Mouse (Mus musculus) urinary bladder, adult 18-20 months (tissue): ENCODE data around the gene Wdr6.
A peak's percentile ranks its signal among the peaks of the same experiment; 100 is the strongest.

ENCODE experiments used
- DNase-seq, 2 experiments: peaks; one replicate each; pipeline ENCODE4 v3.0.0; 2022; ENCODE audit warnings: low spot score in 2 of 2, mixed read lengths in 2 of 2

Wdr6 gene

DNA sequence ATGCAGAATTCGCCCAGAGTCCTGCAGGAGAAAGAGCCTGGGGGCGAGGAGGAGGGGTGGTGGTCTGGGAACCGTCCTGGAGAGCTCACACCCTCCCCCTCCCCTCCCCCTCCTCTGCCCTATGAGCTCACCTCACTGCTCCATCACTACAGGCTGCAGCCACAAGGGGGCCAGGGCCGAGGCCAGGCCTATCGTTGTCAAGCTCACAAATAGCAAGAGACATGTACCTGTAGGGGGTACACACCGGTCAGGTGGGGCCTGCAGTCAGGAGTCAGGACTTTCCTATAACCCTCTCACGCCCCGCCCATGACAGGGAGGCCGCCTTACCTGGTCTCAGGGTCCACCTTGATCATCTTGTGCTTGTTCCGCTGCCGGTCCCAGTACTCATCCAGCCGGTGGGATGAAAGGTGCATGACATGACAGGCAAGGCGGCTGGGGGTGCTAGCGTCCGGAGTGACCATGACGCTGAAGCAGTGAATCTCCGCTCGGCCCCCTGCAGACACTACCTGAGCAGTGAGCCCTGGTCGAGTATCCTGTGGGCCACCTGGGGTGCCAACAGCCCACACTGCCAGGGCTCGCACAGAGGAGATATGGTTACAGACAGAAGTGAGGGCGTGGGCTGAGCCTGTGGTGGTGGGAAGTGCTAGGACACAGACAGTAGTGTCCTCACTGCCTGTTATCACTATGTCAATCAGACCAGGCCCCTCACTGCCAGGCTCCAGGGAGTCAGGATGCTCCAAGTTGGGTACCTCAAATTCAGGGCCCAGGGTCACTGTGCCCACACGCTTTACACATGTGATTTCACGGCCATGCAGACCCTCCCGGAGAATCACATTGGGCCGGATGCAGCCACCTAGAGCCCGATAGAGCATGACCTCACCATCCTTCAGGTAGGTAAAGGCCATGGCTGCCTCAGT lies 4.5 kb downstream of the Wdr6 start:
- no peak for DNase-seq

DNA sequence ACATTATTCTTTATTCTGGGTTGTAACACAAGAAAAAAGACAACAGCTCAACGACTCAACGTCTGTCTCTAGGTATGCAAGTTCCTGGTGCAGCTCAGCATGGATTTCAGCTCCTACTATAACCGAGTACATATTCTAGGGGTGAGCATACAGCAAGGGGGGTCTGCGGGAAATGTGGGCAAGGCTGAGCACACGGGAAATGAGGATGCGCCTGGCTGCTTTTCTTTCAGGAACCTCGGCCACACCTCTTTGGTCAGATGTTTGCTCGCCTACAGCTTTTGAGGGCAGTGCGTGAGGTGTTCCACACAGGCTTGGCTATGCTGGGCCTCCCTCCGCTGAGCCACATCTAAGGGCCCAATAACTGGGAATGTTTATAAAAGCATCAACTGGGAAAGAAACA lies 6.2 kb downstream of the Wdr6 start:
- no peak for DNase-seq

DNA sequence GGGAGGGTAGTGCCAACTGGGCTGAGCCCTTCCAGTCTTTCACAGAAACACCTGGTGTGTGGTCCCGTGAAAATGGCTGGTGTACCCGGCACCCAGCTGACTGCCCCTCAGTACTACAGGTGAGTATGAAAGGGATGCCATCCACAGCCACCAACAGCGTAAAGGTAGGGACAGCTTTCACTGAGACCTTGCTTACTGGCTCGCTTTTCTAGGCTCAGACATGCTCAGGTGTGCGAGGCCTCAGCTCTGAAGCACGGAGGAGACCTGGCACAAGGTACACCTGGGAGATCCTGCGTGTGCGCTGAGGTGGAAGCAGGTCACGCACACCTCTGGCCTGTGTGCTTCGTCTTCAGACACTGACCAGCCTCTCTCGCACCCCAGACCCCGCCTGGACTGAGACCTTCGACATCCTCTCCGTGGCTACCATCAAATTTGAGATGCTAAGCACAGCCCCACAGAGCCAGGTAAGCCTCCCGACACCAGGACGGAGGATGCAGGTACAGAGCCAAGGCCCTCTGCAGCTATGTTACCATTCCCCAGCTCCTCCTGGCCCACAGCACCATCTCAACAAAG lies 7.1 kb downstream of the Wdr6 start:
- no peak for DNase-seq

DNA sequence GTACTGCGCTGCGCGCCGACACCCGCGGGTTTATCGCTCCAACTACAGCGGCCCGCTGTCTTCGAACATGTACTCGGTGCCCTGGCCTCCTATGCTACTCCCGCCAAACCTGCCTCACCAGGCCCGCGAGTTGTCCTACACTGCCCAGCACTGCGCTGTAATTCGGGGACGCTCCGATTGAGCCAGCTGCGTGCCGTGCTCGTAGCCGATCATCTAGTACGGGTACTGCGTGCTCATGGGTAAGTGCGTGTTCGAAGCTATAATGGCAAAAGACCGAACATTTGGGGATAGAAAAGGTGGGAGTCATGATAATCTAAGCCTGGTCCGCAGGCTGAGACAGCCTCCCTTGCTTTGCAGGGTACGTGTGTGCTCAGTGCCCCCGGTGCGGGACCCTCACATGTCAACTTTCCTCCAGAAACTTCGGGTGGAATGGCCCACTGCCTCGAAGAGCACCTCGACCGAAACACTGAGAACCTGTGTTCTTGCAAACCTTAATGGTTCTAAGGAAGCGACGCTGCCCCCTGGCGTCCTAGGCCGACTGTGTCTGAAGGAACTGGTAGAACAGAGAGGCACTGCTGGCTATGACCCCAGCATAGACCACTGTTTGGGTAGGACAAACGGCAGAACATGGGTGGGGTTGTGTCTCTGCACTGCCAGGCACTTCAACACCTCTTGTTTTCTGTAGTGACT lies 8.2 kb downstream of the Wdr6 start:
- peak in 1 of 2 experiments; percentile 79 for DNase-seq

DNA sequence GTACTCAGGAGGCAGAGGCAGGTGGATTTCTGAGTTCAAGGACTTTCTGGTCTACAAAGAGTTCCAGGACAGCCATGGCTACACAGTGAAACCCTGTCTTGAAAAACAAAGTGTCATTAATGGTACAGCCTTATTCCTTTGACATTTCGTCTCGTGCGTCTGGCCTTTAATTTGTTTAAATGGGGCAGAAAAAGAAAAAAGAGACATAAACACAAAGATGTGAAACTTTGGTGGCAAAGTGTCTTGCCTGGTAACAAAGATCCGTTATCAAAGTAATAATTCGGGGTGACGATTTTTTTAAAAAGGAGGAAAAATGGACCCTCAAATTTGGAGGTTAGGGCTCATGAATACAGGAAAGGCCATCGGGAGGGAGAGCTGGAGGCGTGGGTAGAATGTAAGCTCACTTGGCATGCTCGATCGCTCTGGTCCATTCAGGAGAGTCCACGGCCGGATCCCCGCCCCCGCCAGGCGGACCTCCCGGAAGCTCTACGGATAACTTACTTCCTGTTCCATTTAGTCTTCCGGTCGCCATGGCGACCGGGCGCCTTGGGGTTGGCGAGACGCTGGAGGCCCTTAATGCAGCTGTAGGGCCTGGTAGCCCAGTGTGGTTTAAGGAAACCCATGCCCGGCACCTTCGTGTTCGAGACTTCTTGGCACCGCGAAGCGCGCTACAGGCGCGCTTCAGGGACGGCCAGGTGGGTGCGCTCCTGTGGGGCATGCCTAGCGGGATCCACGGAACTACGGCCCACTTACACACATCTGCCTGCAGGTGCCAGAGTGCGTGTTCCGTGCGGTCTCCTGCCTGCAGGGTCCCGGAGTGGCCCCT lies 8.9 kb downstream of the Wdr6 start, which contains the start of gene Dalrd3:
TSS of gene Dalrd3 (plus strand) at position 506 of the 826 bp plus-strand sequence.
- peak; percentile 81 to 90 for DNase-seq

DNA sequence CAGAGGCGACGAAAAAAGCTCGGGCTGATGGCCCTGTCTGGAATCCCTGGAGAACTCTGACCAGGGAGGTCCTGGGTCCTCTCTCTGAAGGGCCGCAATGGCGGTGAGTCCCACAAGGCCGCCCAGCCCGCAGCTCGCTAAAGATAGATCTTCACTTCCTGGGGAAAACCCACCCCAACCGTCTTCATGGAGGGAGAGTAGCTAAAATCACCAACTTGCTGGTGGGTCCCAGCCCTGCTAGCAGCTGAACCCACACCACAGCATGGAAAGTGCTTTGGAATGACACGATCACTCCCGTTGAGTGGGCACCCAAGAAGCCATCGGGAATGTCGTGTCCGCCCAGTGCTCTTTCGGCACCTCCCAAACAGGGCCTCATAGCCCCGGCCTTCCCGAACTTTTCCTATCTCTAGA lies 10.0 kb downstream of the Wdr6 start:
- DNase-seq: no peak

DNA sequence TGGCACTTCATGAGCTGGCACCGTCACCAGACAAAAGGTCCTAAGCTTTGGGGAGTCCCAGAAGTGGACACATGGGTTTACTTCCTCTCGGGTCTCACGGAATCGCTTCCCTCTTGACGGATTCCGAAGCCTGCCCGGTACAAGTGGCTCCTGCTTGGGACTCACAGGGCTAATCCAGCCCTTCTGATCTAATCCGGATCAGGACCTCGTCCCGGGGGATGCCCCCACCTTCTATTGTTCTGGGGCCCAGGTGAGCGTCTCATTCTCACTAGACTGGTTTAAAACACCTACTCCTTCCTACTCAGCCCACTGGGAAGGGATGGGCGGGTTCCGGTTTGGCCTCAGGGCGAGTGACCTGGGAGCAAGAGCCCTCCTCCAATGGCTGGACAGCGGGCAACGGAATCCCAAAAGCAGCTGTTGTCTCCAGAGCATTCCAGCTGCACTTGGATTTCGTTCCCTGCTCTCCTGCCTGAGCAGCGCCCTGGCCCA lies 10.6 kb downstream of the Wdr6 start:
- DNase-seq: no peak

DNA sequence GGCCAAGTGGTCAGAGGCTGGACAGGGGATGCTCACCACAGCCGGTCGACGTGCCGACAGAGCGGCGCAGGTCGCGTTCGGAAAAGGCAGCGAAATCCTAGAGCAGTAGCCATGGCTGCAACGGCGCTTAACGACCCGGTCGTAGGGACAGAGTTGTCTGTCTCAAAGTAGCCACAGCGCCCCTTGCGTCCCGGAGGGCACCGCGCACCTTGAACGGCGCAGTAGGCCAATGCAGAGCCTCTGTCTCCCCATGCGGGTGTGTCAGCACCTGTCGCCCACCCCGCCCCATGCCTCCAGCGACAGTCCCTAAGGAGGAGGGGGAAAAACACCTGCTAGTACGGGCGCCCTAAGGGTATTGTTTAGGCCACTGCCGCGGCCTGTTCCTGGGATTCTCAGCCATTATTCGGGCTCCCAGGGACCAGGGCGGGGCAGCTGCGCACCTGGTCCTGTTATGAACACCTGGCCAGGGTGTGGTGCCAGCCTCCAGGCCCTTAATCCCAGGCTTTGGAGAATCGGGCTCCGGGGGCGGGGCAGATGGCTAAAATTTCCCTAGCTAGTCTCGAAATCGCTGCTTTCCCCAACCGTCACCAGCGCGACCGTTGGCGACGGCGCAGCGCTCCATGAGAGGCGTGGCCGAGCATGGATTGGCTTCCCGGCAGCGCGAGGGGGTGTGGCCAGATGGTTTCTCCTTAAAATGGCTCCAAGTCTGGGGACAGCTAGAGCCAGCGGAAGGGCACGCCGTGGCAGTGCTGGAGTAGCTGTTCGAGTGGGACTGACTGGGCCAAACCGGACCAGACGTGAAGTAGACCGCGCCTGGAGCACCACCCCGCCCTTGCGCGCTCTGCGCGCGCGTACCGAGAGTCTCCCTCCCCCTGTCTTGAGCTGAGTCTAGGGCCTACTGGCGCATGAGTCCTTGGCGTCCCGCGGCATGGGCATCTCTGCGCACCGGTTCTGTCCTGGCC lies 11.4 kb downstream of the Wdr6 start, which contains the start of gene Ndufaf3:
TSS of gene Ndufaf3 (minus strand) at position 620 of the 962 bp plus-strand sequence.
- DNase-seq: peak; percentile 93 to 97

DNA sequence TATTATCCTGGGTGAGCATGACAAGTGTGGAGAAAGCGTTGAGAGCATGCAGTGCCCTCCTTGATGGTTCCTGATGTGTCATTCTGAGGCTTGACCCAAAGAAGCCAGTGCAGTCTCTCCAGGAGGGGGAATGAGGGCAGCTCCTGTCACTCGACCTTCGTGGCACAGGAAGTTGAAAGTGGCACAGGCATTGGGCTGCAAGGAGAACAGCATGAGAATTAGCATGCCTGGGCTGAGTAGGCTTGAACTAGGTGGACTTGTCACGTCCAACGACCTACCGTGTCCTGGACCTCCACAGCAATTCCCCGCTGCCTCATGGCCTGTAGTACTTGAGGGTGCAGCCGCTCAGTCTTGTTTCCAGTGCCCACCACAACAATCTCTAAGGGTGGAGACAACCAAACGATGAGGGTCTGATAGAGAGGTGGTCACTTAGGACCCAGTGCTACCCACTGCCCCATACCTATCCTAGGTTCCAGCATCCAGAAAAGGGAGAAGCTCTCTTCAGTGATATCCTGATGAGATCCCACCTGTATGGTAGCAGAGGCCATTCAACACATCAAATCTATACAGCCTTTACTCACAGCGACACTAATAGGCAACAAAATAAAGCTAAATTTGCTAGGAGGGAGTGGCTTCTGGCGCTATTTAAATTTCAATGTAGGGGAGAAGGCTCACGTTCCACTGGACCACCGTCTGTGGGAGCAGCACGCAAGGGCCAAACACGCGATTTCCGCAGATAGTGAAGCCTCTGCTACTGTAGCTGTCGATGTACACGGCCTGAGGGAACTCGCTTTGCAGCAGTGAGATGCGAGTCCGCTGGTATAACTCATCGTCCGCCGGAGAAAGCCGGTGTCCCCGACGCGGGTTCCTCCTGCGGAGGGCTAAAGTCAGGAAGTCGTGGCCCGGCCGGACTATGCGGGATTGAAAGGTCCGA lies 12.4 kb downstream of the Wdr6 start:
- no peak for DNase-seq

DNA sequence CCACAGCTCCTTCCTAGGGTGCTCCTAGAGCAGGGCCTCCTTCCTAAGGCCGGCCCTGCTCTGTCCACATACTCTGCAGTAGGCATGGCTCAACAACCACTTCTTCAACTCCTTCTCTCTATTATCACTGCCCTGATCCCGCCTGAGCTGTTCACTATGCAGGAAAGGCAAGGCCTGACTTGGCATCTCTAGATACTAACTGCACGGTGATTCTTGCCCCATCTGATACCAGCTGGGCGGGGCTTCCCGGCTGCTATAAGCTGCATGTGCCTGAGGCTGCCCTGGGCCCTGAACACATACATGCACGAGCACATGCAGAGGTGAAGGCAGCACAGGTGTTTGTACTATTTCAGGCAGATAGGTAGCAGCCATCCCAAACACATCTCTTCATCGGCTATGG lies 14.4 kb downstream of the Wdr6 start:
- DNase-seq: no peak

DNA sequence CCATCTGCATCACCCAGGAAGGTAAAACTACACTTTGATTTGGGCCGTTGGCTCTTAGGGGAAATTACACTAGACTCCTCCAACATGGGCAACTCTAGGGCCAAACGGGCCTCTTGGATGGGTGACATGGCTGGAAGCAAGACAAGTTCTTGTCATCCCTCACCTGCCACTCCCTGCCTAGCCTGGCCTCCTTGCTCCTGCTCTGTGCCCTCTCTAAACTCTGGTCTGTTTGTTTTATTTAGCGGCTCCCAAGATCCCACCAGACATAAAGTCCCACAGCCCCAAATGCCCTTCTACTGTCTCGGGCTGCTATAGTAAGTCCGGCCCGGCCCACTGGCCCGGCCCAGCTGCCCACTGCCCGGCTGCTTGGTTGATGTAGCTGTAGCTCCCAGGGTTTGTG lies 14.9 kb downstream of the Wdr6 start:
- DNase-seq: no peak

DNA sequence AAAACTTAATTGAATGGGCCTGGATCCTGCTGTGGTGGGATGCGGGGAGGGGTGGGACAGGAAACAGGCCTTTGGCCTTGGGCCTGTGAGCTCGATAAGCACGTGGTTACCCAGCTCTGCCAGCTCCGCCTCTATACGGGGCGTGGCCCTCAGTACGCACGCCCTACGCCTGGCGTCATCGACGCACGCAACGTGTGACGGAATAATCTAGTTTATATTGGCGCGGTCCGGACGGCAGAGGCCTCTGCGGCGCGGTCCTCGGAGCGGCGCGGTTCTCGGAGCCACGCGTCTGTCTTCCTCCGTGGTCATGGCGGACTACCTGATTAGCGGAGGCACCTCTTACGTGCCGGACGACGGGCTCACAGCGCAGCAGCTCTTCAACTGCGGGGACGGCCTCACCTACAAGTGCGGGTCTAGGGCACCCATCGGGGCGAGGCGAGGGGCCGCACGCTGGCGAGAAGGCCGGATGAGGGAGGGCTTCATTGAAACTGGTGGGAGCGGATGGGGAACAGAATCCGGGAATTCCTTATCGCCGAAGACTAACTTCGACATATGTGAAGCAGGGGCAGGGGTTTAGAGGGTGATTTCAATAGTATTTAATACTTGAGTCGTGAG lies 18.2 kb downstream of the Wdr6 start, which contains the start of gene Impdh2:
TSS of gene Impdh2 (plus strand) at position 60 of the 615 bp plus-strand sequence.
- peak; percentile 89 to 90 for DNase-seq

DNA sequence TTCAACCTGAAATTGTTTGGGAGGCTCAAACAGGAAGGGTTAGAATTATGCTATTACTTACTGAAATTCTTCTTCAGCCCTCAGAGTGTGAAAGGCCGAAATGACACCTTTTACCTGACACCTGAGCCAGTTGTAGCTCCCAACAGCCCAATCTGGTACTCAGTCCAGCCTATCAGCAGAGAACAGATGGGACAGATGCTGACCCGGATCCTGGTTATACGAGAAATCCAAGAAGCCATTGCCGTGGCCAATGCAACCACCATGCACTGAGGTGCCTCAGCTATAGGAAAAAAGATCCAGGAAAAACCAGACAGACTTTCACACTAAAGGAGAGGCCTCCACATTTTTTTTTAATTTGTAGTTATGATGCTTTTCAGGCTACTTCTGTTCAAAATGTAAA lies 19.4 kb downstream of the Wdr6 start:
- DNase-seq: no peak

DNA sequence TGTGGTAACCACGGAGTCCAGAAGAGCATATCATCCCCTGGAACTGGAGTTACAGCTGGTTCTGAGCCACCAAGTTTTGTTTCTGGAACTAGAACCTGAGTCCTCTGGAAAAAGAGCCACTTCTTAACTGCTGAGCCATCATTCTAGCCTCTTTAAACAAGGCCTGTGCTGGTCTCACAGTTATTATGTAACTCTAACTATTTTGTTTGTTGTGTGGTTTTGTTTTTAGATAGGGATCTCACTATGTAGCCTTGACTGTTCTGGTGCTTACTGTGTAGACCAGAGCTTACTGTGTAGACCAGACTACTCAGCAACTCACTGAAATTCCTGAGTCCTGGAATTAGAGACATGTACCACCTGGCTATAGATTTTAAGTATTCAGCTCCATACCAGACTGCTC lies 31.7 kb downstream of the Wdr6 start:
- no peak for DNase-seq

DNA sequence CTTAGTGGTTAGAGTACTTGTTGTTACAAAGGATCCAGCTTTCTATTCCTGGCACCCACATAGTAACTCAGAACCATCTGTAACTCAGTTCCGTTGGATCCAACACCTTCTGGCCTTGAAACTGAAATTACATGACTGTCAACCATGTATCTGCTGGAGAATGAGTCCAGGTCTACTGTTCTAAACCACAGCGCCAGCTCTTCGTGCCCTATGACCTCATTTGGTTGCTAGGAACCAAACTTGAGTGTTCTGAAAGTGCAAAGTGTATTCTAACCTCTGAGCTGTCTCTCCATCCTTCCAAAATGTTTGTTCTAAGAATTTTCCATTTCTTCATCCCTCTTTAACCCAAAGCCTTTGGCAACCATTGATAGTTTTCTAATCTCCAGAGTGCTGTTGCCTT lies 32.6 kb downstream of the Wdr6 start:
- no peak for DNase-seq

DNA sequence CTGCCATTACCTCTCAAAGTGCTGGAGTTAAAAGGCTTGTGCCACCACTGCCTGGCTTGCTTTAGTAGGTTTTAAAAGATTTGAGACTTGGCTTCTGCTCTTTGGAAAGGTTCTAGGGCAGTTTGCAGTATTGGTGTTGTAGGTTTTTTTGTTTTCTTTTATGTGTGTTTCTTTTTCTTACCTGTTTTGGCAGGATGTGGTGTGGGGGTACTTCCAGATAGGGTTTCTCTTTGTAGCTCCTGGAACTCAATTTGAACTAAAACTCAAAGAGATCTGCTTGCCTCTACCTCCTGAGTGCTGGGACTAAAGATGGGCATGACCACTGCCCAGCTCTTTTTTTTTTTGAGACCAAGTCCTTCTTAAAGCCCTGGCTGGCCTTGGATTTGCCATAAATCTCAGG lies 37.7 kb downstream of the Wdr6 start:
- no peak for DNase-seq

DNA sequence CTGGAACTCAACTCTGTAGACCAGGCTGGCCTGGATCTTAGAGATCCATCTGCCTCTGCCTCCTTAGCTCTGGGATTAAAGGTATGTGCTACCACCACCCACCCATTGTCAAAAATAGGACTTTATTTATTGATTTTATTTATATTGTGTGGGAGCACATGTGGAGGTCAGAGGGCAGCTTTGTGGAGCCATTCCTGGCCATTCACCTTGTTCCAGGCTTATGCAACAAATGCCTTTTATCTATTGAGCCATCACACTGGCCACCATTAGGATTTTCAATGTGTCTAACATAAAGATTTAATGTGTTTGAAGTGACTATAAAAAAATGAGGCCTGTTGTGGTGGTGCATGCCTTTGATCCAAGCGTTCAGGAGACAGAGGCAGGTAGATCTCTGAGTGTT lies 47.0 kb downstream of the Wdr6 start:
- DNase-seq: no peak

DNA sequence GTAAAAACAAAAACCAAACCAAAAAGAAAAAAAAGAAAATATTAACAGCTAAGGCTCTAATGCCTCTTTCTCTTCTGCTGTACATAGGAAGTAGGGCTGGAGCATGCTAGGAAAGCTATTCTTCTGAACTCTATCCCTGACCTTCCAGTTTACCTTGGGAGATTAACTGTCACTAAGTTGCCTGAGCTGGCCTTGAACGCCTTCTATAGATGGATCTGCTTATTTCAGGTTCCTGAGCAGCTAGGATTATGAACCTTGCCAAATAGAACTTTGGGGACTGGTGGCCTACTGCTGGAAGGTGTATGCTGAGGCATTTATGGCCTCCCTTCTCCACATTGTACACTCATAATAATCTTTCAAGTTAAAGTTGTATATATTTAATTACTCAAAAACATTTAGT lies 47.6 kb downstream of the Wdr6 start:
- no peak for DNase-seq

DNA sequence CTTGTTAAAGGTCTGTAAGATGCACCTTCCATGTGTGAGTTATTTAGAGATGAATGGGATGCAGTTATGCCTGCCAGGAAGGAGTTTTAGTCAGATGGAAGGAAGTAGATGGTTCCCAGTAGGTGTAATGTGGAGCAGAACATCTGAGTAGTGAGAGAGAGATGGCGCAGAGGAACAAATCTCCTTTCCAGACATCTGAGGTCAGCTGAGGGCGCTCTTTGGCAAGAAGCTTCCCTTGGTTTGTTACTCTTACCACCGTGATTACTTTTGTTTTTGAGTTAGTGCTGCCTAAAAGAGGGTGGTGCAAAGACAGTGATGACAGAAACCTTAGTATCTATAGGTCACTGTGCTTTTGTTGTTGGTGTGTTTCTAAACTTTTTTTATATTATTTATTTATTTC lies 53.1 kb downstream of the Wdr6 start:
- DNase-seq: no peak
